Mouse (Mus musculus): ENCODE results near the gene Mrps7. TPM values are rescaled to one million over a fixed set of nuclear protein-coding genes. Genes with fewer than 3 reads are reported as not detected.

Gene Mrps7
- polyA plus RNA-seq, 1 experiment from 2014 or later: 91.6 TPM

DNA sequence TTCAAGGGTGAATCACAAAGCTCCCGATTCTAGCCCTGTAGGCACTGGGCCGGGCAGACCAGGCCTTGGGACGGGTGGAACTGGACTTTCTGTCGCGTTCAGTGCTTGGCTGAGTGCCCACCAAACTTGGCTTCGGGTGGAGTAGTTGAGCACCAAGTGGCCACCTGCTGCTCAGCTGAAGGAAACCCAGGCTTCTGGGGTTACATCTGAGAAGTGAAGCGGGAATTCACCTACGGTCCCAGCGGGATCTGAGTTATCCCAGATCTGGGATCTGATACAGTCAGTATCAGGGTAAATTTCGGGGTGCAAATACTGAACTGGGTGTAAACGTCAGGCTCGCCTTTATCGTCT lies 8.3 kb downstream of the Mrps7 start:
- peaks cover 18% of the 10 kb centered on the region for H3K4me1 ChIP-seq
- H3K27ac ChIP-seq: peak overlapping the region; percentile 52; the same call in 1 of the 2 replicates
- H3K27me3 ChIP-seq: no peaks in the 10 kb centered on the region
- H3K36me3 ChIP-seq: peaks cover 51% of the 10 kb centered on the region
- H3K4me3 ChIP-seq: peak overlapping the region; percentile 63
- under 1% methylated on average over 13 of the region's 13 CpGs for WGBS
- ATAC-seq (ENCODE audit: low FRiP score, low read depth): peak; percentile 42; the same call in 1 of the 2 replicates
- H3K4me2 ChIP-seq (replicated peaks): peak overlapping the region; percentile 81
- no peaks in the 10 kb centered on the region for H3K9me3 ChIP-seq
- H3K9ac ChIP-seq: peak overlapping the region; percentile 70

DNA sequence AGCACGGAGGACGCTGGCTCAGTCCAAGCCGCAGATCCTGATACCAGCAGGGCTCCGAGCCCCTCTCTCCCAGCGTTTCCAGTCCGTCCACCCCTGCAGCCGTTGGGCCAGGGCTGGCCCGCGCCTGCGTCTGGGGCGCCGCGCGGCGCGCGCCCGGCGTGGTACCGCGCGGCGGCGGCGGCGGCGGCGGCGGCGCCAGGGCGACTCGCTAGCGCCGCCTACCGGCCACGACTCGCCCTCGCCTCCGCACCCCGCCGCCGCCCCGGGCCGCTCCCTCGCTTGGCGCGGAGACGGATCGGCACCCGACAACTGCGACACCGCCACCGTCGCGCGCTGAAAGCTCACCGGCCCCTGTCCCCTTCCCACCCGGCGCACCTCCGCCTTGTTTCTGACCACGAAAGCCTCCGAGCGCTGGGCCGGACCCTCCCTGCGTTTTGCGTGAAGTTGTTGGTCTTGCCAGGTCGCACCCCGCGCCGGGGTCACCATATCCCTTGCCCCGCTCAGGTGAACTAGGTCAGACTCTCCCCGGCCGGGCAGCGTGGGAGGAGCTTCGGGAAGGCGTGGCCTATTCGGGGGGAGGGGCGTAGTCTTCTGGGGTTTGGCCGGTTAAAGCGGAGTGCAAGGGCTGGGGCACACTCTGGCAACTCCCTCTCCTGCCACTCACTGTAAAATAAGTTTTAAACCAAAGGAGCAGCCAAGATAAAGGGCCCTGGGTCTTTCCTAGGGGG lies 8.8 kb downstream of the Mrps7 start, which contains the start of gene Mif4gd:
TSS of gene Mif4gd (minus strand) at position 560 of the 728 bp plus-strand sequence.
- H3K27ac ChIP-seq: peak within 1 kb of the TSS; percentile 86
- H3K4me3 ChIP-seq: peak within 1 kb of the TSS; percentile 63
- WGBS: under 1% methylated on average over 53 of the region's 80 CpGs
- no peaks in the 10 kb centered on the region for H3K27me3 ChIP-seq
- peak within 1 kb of the TSS; percentile 70 for H3K9ac ChIP-seq
- peaks cover 51% of the 10 kb centered on the region for H3K36me3 ChIP-seq
- peak; percentile 82 for ATAC-seq (ENCODE audit: low FRiP score, low read depth)
- H3K4me1 ChIP-seq: peaks cover 18% of the 10 kb centered on the region
- no peaks in the 10 kb centered on the region for H3K9me3 ChIP-seq
- H3K4me2 ChIP-seq (replicated peaks): peak within 1 kb of the TSS; percentile 81

DNA sequence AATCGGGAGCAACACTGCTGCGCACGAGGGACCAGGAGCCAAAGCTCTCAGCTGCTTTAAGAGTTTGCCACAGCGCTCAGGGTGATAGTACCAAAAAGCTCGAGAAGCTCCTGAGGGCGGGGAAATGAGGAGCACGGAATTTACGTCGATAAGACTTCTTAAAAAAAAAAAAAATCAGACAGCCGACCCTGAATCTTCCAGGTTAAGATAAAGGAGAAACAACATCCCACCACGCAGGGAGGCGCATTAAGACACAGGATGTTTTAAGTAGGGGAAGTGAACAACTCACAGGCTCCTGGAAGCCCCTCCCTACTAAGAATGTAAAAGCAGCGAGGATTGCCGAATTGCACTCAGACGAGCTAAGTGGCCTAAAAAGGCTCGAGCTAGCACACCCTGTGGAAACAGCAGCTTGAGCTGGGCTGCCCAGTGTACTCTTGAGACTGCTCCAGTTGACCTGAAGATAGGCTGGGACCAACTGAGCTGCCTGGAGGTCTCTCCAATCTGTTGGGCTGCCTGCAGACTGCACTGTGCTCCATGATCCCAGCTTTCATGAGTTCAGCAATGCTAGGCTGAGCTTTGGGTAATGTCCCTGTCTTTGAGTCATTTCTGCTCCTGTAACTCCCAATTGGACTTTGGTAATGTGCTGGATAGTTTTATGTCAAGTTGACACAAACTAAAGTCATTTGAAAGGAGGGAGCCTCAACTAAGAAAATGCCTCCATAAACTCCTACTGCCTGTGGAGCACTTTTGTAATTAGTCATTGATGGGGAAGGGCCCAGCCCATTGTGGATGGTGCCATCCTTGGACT lies 9.6 kb downstream of the Mrps7 start:
- H3K9me3 ChIP-seq: no peaks in the 10 kb centered on the region
- no peak; the same call in 1 of the 2 replicates for ATAC-seq (ENCODE audit: low FRiP score, low read depth)
- H3K4me2 ChIP-seq (replicated peaks): peak overlapping the region; percentile 81
- H3K9ac ChIP-seq: peak overlapping the region; percentile 70
- peak overlapping the region; percentile 86 for H3K27ac ChIP-seq
- peaks cover 18% of the 10 kb centered on the region for H3K4me1 ChIP-seq
- H3K36me3 ChIP-seq: peaks cover 44% of the 10 kb centered on the region
- peak overlapping the region; percentile 63 for H3K4me3 ChIP-seq
- no peaks in the 10 kb centered on the region for H3K27me3 ChIP-seq
- WGBS: under 1% methylated on average over 16 of the region's 16 CpGs

DNA sequence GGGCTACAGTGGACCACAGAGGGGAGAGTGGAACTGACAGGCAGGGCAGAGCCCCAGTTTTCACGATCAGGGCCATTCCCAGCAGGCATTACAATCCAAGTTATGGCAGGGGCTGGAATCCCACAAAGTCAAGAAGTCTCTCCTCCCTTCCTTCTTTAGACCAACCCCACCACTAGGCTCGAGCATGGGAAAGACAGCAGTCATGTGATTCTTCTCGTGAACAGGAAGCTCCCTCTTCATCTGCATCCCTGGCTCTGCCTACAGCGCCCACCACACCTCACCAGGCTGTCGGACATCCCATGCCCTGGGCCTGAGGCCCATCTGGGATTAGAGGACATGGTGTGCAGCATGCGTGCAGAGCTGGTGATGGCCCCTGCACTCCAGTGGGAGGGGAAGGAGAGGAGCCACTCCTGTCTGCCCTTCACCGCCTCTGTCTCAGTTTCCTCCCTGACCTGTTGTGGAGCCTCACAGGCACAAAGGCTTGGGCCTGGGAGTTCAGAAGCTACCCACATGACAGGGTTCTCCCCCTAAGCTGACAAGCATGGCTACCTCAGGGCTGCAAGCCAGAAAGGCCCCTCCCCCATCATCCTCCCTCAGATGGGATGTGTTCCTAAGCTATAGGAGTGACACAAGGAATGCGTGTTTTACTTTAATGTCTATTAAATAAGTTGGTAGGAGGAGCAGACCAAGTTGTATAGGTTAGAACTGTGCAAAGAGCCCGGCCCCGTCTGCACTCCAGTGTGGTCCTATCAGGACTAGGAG lies 10.8 kb downstream of the Mrps7 start:
- Histone ChIP-seq H3K9me3 (no peaks in the 10 kb centered on the region), H3K4me2 (replicated peaks) (no peak overlapping the region), H3K4me3 (no peak overlapping the region), H3K4me1 (peaks cover 18% of the 10 kb centered on the region), H3K27ac (no peak overlapping the region), H3K36me3 (peaks cover 40% of the 10 kb centered on the region), H3K9ac (no peak overlapping the region), H3K27me3 (no peaks in the 10 kb centered on the region)
- WGBS: 86% methylated on average over 10 of the region's 10 CpGs
- no peak for ATAC-seq (ENCODE audit: low FRiP score, low read depth)

GRCm38 (mm10) chr11:115615108-115615825 lies 11.5 kb downstream of the Mrps7 start:
- Histone ChIP-seq H3K36me3 (peaks cover 42% of the 10 kb centered on the region), H3K9ac (peak overlapping the region; percentile 31; the same call in 1 of the 2 replicates), H3K9me3 (no peaks in the 10 kb centered on the region), H3K4me1 (peaks cover 18% of the 10 kb centered on the region), H3K27ac (no peak overlapping the region), H3K4me2 (replicated peaks) (no peak overlapping the region), H3K4me3 (no peak overlapping the region), H3K27me3 (no peaks in the 10 kb centered on the region)
- ATAC-seq (ENCODE audit: low FRiP score, low read depth): no peak
- WGBS: 84% methylated on average over 15 of the region's 15 CpGs

- Histone ChIP-seq H3K27me3 (no peaks in the 10 kb centered on the region), H3K9me3 (no peaks in the 10 kb centered on the region), H3K36me3 (peaks cover 48% of the 10 kb centered on the region), H3K4me2 (replicated peaks) (no peak overlapping the region), H3K9ac (peak overlapping the region; percentile 31; the same call in 1 of the 2 replicates), H3K27ac (no peak overlapping the region), H3K4me3 (no peak overlapping the region), H3K4me1 (peaks cover 18% of the 10 kb centered on the region)
- no peak for ATAC-seq (ENCODE audit: low FRiP score, low read depth)
- 86% methylated on average over 6 of the region's 6 CpGs for WGBS
These were observed 12.2 kb downstream of the Mrps7 start for GRCm38 (mm10) chr11:115615875-115616274.

- Histone ChIP-seq H3K4me3 (no peak overlapping the region), H3K4me1 (peaks cover 18% of the 10 kb centered on the region), H3K27ac (no peak overlapping the region), H3K4me2 (replicated peaks) (no peak overlapping the region), H3K9ac (no peak overlapping the region), H3K27me3 (no peaks in the 10 kb centered on the region), H3K9me3 (no peaks in the 10 kb centered on the region), H3K36me3 (peaks cover 52% of the 10 kb centered on the region)
- no peak for ATAC-seq (ENCODE audit: low FRiP score, low read depth)
- 85% methylated on average over 7 of the region's 7 CpGs for WGBS
These were observed 12.6 kb downstream of the Mrps7 start for GRCm38 (mm10) chr11:115616371-115616770.

DNA sequence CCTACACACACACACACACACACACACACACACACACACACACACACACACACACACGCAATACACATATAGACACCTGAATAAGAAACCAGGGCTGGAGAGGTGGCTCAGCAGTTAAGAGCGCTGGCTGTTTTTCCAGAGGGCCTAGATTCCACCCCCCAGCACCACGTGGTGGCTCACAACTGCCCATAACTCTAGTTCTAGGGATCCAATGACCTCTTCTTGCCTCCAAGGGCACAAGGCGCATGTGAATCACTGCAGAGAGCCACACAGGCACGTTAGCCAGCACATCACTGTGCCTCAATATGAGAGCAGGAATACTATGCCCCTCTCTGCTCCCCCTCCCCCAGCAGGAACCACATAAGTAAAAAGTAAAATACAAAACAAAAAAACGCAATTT lies 13.2 kb downstream of the Mrps7 start:
- no peak overlapping the region for H3K4me2 ChIP-seq (replicated peaks)
- H3K27me3 ChIP-seq: no peaks in the 10 kb centered on the region
- H3K9me3 ChIP-seq: no peaks in the 10 kb centered on the region
- H3K27ac ChIP-seq: no peak overlapping the region
- H3K4me3 ChIP-seq: no peak overlapping the region
- H3K9ac ChIP-seq: no peak overlapping the region
- peaks cover 55% of the 10 kb centered on the region for H3K36me3 ChIP-seq
- 82% methylated on average over 6 of the region's 6 CpGs for WGBS
- H3K4me1 ChIP-seq: peaks cover 13% of the 10 kb centered on the region
- no peak for ATAC-seq (ENCODE audit: low FRiP score, low read depth)

DNA sequence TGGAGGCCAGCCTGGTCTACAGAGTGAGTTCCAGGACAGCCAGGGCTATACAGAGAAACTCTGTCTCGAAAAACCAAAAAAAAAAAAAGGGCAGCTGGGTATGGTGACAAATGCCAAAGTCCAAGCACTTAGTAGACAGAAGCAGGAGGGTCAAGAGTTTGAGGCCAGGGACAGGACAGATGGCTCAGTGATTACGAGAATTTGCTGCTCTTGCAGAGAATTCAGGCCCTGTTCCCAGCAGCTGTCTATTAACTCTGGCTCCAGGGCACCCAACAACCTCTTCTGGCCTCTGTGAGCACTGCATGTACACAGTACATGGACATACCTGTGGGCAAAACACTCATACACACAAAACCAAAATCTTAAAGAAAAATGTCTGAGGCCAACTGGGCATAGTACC lies 14.3 kb downstream of the Mrps7 start:
- H3K36me3 ChIP-seq: peaks cover 66% of the 10 kb centered on the region
- WGBS: 68% methylated on average over 2 of the region's 2 CpGs

DNA sequence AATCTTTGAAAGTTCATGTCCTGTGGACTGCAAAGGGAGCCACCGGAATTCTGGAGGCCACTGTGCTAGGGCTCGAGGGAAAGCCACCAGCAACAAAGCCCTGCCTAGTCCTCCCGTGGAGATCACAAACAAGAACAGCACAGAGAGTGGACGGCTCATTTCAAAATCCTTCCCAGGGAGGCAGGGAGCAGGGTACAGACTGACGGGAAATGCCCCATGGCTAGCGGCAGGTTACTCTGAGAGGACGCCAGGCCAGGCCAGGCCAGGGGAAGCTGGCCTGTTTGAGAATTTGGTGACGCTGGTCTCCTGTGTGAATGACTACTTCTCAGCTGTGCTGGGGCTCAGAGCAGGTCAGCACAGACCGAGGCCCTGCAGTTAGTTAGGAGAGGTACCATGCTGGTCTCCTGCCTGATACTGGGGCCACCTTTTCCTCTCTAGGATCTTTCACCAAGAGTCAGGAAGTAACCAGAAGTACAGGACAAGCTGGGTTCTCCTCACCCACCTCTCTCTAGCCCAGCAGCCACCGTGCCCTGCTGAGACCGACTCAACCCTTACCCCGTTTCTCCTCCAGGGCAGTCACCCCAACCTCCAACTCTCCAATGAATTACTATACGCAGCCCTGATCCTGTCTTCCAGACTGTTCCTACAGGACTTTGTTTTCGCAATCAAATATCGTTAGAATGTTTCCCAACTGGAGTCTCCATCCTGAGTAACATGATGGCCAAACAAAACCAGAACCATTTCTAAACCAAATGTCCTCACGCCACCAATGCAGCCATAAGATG lies 15.2 kb downstream of the Mrps7 start:
- H3K9me3 ChIP-seq: no peaks in the 10 kb centered on the region
- peaks cover 75% of the 10 kb centered on the region for H3K36me3 ChIP-seq
- H3K27ac ChIP-seq: no peak overlapping the region
- H3K27me3 ChIP-seq: no peaks in the 10 kb centered on the region
- H3K4me1 ChIP-seq: peaks cover 1% of the 10 kb centered on the region
- ATAC-seq (ENCODE audit: low FRiP score, low read depth): no peak
- WGBS: 90% methylated on average over 16 of the region's 16 CpGs
- H3K4me2 ChIP-seq (replicated peaks): no peak overlapping the region
- no peak overlapping the region for H3K4me3 ChIP-seq
- no peak overlapping the region for H3K9ac ChIP-seq

More for the DNA sequence above, 14.3 kb downstream of the Mrps7 start:
- Histone ChIP-seq H3K4me2 (replicated peaks) (no peak overlapping the region), H3K27me3 (no peaks in the 10 kb centered on the region), H3K27ac (no peak overlapping the region), H3K9ac (no peak overlapping the region), H3K4me3 (no peak overlapping the region), H3K9me3 (no peaks in the 10 kb centered on the region), H3K4me1 (peaks cover 10% of the 10 kb centered on the region)
- ATAC-seq (ENCODE audit: low FRiP score, low read depth): no peak

GRCm38 (mm10) chr11:115619949-115620348 lies 16.2 kb downstream of the Mrps7 start:
- no peak overlapping the region for H3K4me2 ChIP-seq (replicated peaks)
- no peak overlapping the region for H3K4me3 ChIP-seq
- ATAC-seq (ENCODE audit: low FRiP score, low read depth): no peak
- H3K27ac ChIP-seq: no peak overlapping the region
- H3K36me3 ChIP-seq: peaks cover 70% of the 10 kb centered on the region
- no peaks in the 10 kb centered on the region for H3K4me1 ChIP-seq
- no peaks in the 10 kb centered on the region for H3K9me3 ChIP-seq
- no peaks in the 10 kb centered on the region for H3K27me3 ChIP-seq
- 96% methylated on average over 7 of the region's 7 CpGs for WGBS
- no peak overlapping the region for H3K9ac ChIP-seq

All from limb, embryonic 13.5 days (tissue).